Mouse (Mus musculus) mesoderm, embryonic 11.5 days (tissue): ENCODE data around the gene Map3k20.
A peak's percentile ranks its signal among the peaks of the same experiment; 100 is the strongest.

ENCODE experiments used
- DNase-seq: peaks from one replicate; pipeline ENCODE4 v3.0.0-alpha.2; 2012; ENCODE audit warnings: low read depth, low spot score

The Map3k20 gene

GRCm38 (mm10) chr2:72285256-72285887, at the start of gene Map3k20:
Map3k20 (plus strand) TSS chr2:72285637.
- DNase-seq = peak; percentile 75

GRCm38 (mm10) chr2:72238421-72238820, 47.0 kb upstream of the Map3k20 start:
- DNase-seq = no peak

GRCm38 (mm10) chr2:72238925-72239324, 46.5 kb upstream of the Map3k20 start:
- no peak for DNase-seq

- no peak for DNase-seq
Observed at GRCm38 (mm10) chr2:72239456-72239855, 46.0 kb upstream of the Map3k20 start.

DNA sequence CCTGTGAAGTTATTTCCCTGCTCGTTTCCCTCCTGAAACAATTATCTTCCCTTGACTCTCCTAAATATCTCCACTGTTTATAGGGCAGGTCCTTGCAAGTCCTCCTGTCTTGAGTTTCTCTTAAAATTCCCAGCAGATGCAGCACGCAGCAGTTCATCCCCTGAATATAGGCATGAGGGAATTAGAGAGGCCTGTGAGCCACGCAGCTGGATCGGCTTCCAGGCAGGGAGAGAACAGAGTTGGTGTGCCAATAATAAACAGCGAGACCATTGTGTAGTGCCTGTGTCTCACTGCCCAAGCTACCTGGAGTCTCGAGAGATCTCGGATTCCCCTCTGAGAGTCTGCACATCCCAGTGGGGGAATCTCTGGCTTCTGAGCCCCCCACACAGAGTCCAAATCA, 45.4 kb upstream of the Map3k20 start:
- no peak for DNase-seq

- DNase-seq = no peak
Observed at GRCm38 (mm10) chr2:72240691-72241090, 44.7 kb upstream of the Map3k20 start.

- DNase-seq = no peak
Observed at GRCm38 (mm10) chr2:72241714-72242472, 43.5 kb upstream of the Map3k20 start.

DNA sequence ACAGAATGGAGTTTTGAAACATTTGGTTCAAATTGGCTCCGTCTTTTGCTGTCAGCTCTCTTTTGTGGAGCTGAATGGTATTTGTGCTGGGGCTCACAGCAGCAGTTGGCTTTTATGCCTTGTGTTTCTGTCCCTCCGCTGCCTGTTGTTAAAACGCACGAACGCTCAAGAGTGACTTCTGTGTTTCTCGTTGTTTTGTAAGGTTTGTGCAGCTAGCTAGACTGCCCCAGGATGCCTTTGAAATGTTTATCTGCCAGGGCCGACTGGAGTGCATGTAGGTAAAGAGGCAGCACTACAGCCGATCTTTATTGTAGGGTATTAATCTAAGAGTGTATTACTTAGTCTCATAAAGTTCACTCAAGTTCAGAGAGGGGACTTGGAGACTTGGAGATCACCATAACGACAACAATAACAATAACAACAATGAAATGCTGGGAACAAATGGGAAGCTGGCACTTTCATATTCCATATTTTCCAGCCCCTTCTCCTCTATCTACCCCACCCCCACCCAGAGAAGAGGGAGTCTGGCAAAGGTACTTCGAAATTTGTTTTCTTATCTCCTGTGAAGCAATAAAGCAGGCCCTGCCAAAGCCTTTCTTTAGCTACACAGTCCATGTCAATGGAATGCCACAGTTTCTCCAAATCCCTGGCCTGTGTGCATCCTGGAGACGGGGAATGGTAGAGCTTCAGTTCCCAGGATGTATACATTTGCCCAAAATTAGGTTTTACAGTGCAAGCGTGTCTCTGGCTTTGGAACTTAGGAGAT, 42.3 kb upstream of the Map3k20 start:
- no peak for DNase-seq

DNA sequence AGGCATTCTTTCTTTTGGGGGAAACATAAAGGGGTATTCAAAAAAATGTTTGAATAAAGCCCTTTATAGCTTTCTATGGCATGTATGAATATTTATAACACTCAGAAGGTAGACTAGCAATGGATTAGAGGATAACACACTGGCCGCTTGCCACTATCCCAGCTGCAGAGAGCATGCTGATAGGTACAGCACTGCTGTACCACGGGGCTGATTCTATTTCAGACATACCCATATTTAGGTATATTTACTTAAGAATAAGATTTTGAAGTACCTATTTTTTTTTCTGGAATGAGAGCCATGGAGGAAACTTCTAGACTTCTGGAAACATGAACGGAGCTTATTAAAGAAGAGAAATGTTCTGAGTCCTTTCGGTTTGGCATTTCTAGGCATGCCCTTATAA, 39.8 kb upstream of the Map3k20 start:
- DNase-seq = no peak

DNA sequence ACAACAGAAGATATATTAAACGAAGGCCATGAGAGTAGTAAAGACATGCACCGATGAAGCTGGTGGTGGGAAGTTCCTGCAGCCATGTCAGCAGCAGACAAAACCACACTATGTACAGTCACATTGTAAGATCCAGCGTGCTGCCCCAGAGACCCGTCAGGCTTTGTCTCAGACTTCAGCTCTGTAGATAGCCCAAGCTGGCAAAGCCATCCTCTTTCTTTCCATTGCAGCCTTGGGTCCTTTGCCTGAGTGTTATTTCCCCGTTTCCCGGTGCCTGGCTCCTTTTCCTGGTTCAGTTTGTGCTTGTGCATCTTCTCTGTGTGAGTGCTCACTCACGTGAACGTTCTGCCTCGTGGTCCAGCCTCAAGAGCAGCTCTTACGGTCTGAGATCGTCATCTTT, 39.1 kb upstream of the Map3k20 start:
- DNase-seq = no peak

GRCm38 (mm10) chr2:72247819-72248218, 37.6 kb upstream of the Map3k20 start:
- no peak for DNase-seq

DNA sequence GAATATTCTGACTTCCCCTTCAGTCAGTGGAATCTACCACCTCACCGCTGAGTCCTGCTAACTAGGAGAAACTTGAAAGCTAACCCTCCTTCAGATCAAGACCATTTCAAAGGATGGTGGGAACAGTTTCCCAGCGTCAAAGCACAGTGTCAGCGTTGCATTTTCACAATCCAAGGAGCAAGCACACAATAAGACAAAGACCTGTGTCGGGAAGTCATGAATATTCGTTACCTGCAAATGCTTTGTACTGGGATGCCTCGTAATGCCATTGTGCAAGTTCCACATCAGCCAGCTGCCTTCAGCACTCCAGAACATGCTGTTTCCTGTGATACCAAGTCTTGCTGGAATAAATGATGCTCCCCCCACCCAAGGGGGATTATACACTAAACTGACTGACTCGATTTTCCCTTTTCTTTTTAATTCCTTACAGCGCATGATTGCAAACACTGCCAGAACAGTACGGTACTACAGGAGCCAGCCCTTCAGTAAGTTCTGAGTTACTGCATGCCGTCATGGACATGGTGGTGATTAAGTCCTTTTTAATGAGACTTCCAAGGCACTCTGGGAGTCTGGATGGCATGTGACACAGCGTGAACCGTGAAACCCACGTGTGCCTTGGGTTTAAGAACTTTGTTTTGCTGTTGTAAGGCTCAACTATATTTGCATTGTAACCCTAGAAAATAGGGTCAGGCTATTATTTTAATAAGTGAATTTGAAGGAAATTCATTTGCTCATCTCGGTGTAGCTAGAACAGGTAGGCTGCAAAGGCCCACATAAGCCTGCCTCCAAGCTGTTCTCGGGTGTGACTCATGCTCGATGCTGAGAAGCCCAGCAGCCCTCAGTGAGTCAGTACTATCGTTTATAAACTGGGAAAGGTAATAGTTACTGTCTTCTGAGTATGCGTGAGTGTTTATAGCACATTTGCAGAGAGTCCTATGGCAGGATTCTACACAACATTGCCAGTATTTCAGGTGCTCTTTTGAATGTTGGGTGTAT, 32.6 kb upstream of the Map3k20 start:
- no peak for DNase-seq

- no peak for DNase-seq
Observed at GRCm38 (mm10) chr2:72253882-72254281, 31.6 kb upstream of the Map3k20 start.

GRCm38 (mm10) chr2:72254813-72255582, 30.4 kb upstream of the Map3k20 start:
- DNase-seq = peak; percentile 47

DNA sequence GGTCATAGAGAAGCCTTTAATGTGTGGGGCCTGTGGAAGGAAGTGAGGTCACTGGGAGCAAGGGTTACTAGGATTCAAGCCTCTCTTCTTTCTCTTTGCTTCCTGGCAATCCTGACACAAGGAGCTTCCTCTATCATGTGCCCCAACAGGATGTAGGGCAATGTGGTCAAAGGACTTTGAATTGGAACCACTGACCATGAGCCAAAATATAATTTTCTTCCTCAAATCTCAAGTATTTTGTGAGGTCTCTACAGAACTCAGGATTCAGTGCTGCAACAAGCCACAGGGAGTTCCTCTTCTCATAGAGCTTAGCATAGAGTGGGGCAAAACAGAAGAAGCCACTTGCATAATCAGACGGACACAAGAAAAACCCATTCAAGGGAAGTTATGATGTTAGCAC, 24.7 kb upstream of the Map3k20 start:
- DNase-seq = no peak

DNA sequence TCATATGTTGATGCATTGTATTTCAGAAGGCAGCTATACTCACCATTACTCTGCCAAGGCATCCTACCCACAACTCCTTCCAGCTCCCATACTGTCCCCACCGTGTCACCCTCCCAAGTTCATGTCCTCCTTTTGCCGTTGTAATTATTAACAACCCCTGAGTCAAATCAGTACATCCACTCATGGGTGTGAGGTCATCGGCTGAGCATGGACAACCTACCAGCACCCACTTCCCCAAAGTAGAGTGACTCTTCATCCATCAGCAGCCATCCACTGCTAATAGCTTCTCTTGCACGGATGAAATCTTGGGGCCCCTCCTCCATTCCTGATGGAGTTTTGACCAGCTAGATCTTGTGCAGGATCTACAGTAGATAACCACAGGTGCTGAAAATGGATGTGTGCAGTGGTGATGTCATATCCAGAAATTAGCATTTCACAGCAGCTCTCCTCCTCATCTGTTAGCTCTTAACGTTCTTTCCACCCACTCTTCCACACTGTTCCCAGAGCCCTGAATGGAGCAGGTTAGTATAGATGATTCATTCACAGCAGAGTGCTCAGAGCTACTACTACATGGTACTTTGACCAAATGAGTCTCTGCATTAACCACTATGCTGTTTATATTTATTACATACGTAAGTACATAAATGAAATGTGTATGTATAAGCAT, 22.5 kb upstream of the Map3k20 start:
- no peak for DNase-seq

DNA sequence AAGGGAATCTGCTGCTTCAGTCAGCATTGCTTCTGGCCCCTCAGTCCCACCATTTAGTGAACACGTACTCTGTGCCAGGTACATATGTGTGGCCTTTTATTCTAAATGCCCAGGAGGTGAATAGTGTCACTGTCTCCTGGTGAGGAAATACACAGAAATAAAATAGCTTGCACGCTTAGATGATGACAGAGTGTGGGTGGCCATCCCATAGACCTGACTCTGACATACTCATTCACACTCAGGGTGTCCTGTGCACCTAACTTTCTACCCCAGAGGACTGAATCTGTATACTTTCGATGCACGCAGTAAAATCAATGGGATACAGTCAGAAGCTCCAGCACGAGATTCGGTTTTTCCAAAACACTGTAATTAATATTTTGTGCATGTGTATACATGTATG, 18.0 kb upstream of the Map3k20 start:
- DNase-seq = no peak

DNA sequence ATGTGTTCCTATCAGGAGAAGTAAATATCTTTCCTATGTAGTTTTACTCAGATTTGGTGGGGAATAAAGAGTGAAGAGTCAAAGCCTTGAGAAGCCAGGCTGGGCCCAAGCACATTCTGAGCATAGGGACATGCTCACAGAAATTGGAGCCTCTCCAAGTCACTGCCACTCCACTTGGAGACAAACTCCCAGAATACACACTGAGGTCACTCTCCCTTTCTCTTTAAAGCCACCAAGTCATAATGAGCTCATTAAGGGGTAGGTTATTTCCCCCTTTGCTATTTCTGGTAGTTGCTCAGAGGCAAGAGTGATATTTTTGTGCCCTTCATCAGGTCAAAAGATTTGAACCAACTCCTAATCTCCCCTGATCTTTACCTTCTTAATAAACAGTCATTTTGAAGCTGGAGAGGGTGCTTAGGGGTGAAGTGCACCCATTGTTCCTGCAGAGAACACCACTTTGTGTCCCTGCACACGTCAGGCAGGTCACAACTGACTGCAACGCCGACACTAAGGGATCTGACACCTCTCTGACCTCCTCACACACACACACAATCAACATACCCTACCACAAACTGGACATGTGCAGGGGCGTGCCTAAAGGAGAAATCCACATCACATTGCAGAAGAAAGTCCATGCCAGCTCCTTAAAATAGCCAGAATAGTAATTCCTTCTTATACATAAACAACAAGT, 15.6 kb upstream of the Map3k20 start:
- no peak for DNase-seq

DNA sequence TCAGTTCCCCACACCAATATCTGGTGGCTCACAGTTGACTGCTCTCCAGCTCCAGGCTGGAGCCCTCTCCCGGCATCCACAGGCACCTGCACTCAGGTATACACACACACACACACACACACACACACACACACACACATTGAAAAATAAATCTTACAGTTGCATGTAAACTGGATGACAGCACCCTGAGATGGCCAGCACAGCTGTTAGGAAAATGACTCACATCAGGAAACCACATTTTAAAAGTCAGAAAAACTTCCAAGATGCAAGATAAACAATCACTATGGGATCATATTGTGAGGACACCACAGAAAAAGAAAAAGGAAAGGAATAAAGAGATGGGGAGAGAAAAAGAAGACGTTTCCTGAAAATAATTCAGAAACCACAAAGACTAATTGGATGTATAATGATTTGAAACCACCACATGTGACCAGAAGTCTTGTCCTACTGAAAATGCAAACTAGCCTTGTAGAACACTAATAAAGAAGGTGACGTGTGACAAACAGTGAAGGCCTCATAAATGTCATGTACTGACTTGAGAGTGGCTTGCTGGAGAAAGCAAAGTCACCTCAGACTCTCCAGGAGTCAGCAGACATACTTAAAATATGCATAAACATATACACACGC, 7.1 kb upstream of the Map3k20 start:
- no peak for DNase-seq
